Mouse (Mus musculus) kidney, adult 2 months (tissue): ENCODE measurements around the gene Fam209.

ENCODE experiments used
- CTCF ChIP-seq: fragments of 200-500 bp; conservative IDR thresholded peaks from 2 replicates; pipeline ENCODE4 v1.5.1; 2011; ENCODE audit warnings: low read depth, mild to moderate bottlenecking, control low read depth, low read length, moderate library complexity, mixed read lengths; ENCODE audit not compliant: insufficient read depth, insufficient read length
- POLR2A ChIP-seq: fragments of 200-500 bp; IDR thresholded peaks from one replicate; pipeline ENCODE4 v1.6.1; 2011; ENCODE audit warnings: low read depth, low read length, control low read depth

DNA sequence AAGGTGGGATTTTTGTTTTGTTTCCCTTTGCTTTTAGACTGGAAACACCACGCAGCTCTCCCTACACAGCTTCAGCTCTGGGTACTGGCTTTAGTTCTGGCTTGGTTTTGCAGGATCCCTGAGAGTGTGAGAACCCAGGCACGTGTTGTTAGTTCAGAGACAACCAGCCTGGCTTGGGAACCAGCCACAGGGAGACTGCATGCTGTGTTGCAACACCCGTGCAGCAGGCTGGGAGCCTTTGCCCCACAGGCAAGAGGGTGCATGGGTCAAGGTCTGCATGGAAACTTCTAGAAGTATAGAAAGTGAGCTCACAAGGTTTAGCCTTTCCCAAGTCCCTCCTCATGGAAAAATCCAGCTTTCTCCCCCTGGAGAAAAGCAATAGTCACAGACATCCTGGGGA, 38.6 kb downstream of the Fam209 start:
- TF ChIP-seq CTCF (no peak), POLR2A (no peak)
